Mouse (Mus musculus) A20 (cell line): ENCODE data around the gene Eya4.
A peak's percentile ranks its signal among the peaks of the same experiment; 100 is the strongest.

Source experiments
- DNase-seq: peaks from one replicate; pipeline ENCODE4 v3.0.0-alpha.2; 2011; ENCODE audit warnings: low read depth, low spot score

Gene Eya4

GRCm38 (mm10) chr10:23350011-23350911 is at the start of gene Eya4:
TSS of gene Eya4 (minus strand) at chr10:23350786.
- DNase-seq: no peak

DNA sequence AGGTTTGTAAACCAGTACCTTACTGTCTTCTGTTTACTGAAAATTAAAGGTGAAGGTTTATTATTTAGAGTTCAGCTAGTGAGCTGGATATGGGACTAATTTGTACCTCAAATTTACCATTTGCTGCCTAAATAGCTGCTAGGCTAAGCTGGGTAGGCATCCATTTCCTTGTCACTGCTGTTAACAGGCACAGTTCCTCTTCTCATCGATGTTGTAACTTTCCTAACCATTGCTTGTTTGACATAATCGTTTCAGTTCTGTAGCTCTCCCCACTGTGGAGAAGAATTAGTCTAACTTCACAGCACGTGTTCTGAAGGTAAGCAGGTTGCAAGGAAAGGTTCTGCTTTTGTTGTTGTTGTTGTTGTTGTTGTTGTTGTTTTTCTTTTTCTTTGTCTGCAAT is 44.8 kb upstream of the Eya4 start:
- DNase-seq: no peak

GRCm38 (mm10) chr10:23394556-23395245 is 44.1 kb upstream of the Eya4 start:
- DNase-seq: no peak

DNA sequence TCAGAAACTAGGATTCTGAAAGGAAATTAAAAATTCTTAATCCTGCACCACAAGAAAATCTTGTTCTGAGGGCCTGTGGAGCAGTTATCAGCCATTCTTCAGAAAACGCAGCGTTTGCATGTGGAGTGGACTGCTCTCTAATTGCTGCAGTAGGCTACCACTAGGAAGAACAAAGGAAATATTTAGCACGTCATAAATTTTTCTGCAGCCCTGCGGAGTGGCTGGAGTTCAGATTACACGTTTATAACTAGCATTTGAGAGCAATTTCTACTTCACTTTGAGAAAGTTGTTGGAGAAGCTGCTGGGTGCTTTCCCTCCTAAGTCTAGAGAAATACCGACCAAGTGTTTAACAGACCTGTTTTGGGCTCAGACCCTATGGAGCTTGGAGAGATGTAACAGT is 43.6 kb upstream of the Eya4 start:
- DNase-seq: no peak

DNA sequence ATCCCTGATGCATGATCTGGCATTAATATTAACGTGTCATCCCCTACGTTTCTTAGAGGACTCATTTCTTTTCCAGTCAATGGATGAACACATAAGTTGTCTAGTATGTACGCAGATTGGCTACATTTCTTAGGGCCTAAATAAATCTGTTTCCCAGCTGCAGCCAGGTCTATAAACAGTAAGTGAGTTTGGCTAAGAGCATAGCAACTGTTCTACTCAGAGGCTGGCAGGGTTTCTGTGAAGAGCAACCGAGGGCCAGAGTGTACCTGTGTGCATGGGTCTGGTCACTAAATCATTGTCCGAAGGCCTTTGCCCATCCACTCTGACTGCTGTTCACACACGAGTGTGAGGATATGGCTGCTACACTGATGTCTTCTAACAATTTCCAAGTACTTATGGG is 13.3 kb upstream of the Eya4 start:
- no peak for DNase-seq

- DNase-seq: no peak
These were observed 1.1 kb downstream of the Eya4 start for GRCm38 (mm10) chr10:23349392-23350010.

DNA sequence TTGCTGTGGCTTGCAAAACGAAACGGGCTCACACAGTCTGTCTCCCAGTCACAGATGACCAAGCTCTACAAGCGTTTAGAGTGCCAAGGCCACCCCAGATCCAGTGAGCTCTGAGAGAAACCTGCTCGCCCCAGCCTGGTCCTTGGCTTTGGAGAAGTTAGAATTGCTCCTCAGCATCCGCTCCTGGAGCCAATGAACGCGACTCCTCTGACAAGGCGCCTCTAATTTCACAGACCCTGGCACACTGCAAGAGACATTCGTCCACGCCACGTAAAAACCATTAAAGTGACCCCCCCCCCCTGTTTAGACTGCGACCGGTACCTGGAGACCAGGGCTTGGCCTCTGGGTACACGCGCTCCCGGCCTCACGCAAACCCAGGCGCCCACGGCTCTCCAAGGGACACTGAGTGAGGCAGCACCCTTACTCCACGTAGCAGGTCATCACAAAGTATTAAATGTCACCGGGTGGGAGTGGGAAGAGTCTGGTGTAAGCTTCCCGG is 1.6 kb downstream of the Eya4 start:
- no peak for DNase-seq

DNA sequence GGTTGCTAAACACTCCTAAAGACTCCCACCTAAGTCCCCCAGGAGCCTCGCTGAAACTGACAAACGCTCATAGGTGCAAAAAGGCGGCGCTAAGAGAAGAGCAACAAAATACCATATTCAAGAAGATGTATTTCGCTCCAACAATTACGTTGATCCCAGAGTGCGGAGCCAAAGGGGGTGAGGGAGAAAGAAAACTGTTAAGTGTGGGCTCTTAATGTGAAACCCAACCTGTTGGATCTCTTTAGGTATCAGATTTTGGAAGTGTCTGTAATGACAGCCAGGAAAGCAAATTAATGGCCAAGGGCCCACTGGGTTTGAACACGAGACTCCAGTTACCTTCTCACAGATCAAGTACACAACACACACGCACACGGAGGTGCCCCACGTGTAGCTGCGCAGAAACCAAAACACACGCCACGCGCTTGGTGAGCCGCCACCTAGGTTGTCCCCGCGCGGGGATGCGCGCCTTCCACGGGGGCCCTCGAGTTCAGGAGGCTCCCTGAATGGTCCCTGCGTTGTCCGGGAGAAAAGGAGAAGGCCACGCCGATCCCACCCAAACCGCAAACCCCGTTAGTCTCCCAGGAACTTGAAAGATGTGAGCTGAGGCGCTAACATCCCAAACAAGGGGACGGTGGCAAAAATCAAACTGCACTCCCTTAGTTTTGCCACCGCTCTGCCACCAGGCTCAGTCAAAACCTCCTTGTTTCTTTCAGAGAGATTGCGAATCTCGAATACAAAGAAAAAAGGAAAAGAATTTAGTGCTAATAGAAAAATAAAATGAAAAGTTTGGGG is 2.3 kb downstream of the Eya4 start:
- no peak for DNase-seq

DNA sequence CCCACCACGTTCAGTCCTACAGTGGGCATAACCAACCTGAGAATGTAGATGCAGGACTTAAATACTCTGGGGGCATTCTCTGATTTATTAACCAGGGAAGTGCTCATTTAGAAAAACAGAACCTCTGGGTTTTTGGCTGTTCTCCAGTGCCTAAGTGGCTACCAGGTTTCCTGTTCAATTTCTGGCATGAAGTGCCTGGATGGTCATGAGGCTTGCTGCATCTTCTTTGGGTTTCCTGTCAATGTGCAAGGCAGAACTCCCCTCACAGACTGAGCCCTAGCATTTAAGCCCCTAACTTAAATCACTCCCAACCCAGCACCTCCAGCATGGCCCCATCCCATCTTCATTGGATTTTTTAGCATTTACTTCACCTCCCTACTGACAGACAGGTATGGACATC is 13.3 kb downstream of the Eya4 start:
- DNase-seq: no peak

GRCm38 (mm10) chr10:23332768-23333167 is 17.8 kb downstream of the Eya4 start:
- DNase-seq: no peak

GRCm38 (mm10) chr10:23327651-23328050 is 22.9 kb downstream of the Eya4 start:
- no peak for DNase-seq

GRCm38 (mm10) chr10:23322275-23322674 is 28.3 kb downstream of the Eya4 start:
- no peak for DNase-seq

DNA sequence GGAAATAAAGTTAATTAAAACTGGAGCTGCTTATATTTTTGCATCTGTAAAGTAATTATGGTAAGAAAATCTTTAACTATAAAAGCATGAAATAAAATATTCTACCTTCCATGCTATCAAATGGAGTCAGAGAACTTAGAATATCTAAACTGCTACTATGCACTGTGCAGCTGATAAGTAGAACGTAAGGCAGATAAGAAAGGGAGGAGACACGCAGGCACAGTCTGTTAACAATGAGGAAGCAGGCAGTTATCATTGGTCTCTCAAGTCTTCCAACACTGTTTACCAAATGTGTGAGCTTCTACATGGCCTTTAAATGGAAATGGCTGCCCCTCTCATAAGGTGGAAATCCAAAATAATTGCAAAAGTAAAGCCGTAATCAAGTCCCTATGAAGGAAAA is 55.0 kb downstream of the Eya4 start:
- DNase-seq: no peak

DNA sequence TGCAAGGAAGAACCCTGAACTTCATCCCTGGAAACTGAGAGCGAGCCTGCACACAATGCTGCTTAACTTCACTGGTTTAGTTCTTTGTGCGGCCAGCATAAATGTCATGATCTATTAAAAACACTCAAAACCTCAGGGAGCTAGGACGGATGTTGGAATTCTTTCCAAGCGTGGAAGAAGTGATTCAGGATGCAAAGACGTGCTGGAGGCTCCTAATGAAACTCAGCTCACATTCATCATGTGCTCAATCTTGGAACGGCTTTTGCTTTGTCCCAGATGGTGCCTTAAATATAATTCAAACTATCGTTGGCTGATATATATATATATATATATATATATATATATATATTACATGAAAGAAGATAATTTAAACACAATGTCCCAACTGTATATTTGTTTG is 58.1 kb downstream of the Eya4 start:
- DNase-seq: no peak

GRCm38 (mm10) chr10:23277371-23277770 is 73.2 kb downstream of the Eya4 start:
- no peak for DNase-seq

GRCm38 (mm10) chr10:23271050-23271621 is 79.5 kb downstream of the Eya4 start:
- no peak for DNase-seq

DNA sequence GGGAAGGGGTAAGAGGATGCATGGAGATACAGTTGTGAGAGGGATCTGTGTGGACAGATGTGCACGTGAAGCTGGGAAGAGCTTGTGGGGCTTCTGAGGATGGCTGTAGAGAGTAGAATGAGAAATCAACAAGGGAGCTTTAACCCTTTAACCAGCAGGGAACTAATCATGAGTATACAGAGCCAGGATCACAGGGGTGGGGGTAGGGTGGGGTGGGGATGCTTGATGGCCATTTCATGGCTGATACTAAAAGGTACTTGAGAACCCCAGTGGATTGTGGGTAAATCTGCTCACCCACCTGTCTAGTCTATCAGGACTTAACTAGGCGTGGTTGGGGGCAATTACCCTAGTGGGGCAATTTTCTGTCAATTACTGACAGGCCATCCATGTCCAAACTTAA is 80.1 kb downstream of the Eya4 start:
- no peak for DNase-seq

GRCm38 (mm10) chr10:23252180-23252579 is 98.4 kb downstream of the Eya4 start:
- DNase-seq: no peak

DNA sequence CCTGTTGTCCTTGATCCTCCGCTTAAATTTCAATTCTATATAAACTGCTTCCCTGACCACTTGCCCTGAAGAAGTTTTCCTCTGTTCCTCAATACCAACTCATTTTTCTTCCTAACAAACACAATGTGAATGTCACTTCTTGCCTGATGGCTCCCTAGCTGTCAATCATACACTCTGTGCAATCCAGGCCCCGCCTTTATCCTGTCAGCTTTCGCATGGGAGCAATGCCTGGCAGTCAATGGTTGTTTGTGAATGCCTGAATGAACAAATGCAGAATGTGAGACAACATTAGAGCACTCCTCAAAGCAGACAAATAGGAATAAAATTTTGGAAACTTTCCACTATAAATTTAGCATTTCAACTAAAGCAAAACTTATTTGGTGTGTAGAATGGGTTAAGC is 104.1 kb downstream of the Eya4 start:
- DNase-seq: no peak

GRCm38 (mm10) chr10:23236918-23237317 is 113.7 kb downstream of the Eya4 start:
- DNase-seq: peak; percentile 31

GRCm38 (mm10) chr10:23235405-23235804 is 115.2 kb downstream of the Eya4 start:
- DNase-seq: no peak
